Mouse (Mus musculus): ENCODE data around the gene Vmn2r95. TPM values are rescaled to one million over a fixed set of nuclear protein-coding genes. Genes with fewer than 3 reads are reported as not detected.

Gene Vmn2r95
- not detected in 2 replicates for polyA plus RNA-seq (2012; rRNA removed)

GRCm38 (mm10) chr17:18423778-18424177 lies at the start of gene Vmn2r95:
Gene Vmn2r95, plus strand, starts transcription at chr17:18424078.

Other genes starting within 250 kb of the Vmn2r95 start
- not detected in 2 replicates for gene Vmn2r94, start 146.3 kb upstream of the Vmn2r95 start, polyA plus RNA-seq (2012; rRNA removed)
- not detected in 2 replicates for gene Vmn2r93, start 126.0 kb upstream of the Vmn2r95 start, polyA plus RNA-seq (2012; rRNA removed)
- not detected in 2 replicates for gene Vmn2r96, start 149.1 kb downstream of the Vmn2r95 start, polyA plus RNA-seq (2012; rRNA removed)

Data from liver, embryonic 14 days (tissue).